Mouse (Mus musculus): ENCODE measurements around the gene Shank2.

Shank2 gene

GRCm38 (mm10) chr7:144102222-144102980 is 100.7 kb downstream of the Shank2 start:
- in situ Hi-C loops (cut with MboI, MseI): no loop called here

DNA sequence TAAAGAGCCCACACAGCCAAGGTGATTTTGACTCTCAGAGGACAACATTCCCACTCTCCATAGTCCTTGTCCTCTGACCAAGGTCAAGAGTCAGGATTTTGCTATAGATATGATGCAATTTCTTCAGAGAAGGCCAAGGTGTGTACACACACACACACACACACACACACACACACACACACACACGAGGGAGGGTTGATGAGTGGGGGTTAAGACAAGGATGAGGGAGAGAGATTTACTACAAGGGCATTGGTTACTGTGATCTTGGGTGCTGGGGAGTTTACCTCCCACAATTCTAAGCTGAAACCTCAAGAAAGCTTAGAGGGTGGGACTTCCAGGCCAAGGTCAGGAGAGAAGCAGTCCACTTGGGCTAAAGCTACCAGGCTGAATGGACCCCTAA is 104.2 kb downstream of the Shank2 start:
- in situ Hi-C loops (cut with MboI, MseI): no loop called here

GRCm38 (mm10) chr7:144106352-144107011 is 104.8 kb downstream of the Shank2 start:
- in situ Hi-C loops (cut with MboI, MseI): no loop called here

DNA sequence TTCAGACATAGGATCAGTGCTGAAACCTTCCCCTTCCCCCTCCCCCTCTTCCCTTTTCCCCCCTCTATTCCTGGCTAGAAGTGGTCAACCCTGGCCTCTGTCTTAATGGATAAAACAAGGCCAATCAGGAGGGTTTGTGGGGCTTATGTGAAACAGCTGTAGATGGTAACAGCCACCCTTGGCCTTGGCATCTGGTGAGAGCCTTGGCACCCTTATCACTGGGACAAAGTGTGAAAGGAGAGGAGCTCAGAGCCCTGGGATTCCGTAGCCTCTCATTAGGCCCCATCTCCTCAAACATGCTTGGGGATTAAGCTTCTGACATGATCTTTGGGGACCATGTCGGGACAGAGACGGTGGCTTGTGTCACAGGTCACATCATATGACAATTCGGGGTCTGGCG is 106.4 kb downstream of the Shank2 start:
- in situ Hi-C loops (cut with MboI, MseI): no loop called here

DNA sequence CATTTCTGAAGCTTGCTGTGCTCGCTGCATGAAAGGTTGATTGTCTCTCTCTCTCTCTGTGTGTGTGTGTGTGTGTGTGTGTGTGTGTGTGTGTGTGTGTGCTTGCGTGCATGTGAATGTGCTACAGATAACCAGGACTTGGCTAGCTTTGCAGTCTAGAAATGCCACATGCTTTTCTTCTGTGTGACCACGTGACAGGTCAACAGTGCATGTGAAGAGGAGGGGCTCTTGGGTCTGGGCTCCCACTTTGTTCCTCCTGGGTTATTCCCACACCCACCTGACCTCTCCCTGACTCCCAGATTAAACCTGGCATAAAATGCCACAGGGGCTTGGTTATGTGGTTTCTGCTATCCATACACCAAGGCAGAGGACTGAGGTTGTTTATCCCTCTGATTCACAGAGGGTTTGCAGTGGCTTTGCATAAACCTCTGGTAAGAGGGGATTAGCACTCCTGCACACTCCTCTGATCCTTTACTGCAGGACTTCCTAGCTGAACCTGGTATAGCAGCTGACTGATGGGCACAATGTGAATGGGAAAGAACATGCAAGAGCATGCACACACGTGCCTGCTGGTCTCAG is 109.4 kb downstream of the Shank2 start:
- in situ Hi-C loops (cut with MboI, MseI): no loop called here

DNA sequence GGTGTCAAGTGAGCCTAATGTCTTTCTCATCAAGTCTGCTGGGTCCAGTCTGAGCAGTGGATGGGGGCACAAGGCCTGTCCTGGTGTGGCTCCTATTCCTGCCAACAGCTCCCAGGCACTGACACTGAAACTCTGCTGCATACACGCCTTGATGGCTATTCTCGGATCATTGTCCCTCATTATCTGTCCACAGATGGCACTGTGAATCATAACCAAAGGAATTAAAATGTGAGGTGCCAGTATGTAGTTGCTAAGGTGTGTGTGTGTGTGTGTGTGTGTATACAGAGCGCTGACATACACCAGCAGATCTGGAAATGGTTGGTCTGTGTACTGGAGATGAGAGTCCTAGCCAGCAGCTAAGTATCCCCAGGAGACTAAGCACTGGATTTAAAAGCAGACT is 110.3 kb downstream of the Shank2 start:
- in situ Hi-C loops (cut with MboI, MseI): no loop called here

DNA sequence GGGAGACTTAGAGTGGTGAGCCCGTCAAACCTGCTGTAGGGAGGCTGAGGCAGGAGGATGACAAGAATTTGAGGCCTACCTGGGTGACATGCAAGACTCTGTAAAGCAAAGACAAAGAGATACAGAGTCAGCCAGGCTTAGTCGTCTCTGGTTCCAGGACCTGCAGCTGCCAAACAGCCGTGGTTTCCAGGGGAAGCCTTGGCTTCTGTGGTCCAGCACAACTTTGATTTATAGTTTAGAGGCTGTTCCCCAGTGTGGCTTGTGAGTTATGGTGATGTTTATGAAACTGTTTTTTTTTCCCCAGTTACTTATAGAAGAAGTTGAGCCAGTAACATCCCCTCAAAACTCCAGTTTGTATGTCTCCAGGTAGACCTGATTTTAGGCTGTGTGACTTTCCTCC is 112.5 kb downstream of the Shank2 start:
- in situ Hi-C loops (cut with MboI, MseI): no loop called here

- in situ Hi-C loops (cut with MboI, MseI): no loop called here
These were observed 117.8 kb downstream of the Shank2 start for GRCm38 (mm10) chr7:144119562-144119961.

- in situ Hi-C loops (cut with MboI, MseI): no loop called here
These were observed 131.1 kb downstream of the Shank2 start for GRCm38 (mm10) chr7:144132699-144133387.

GRCm38 (mm10) chr7:144133388-144133998 is 131.8 kb downstream of the Shank2 start:
- in situ Hi-C loops (cut with MboI, MseI): no loop called here

- in situ Hi-C loops (cut with MboI, MseI): no loop called here
These were observed 133.0 kb downstream of the Shank2 start for GRCm38 (mm10) chr7:144134699-144135098.

DNA sequence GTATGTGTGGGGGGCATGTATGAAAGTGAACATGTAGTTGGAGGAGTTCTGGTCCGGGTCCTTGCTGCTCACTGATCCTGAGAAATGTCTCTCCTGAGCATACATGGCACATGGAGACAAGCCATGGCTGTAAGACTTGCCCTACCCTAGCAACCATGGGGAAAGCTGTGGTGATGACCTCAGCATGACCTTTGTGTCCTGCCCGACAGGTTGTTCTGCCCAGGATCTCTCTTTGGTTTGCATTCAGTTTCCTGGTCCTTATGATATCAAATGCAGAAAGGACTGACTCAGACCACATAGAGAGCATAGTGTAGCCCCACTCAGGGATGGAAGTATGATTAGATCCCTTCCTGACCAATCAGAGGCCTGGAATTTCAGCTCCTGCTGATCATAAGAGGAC is 136.1 kb downstream of the Shank2 start:
- in situ Hi-C loops (cut with MboI, MseI): no loop called here

DNA sequence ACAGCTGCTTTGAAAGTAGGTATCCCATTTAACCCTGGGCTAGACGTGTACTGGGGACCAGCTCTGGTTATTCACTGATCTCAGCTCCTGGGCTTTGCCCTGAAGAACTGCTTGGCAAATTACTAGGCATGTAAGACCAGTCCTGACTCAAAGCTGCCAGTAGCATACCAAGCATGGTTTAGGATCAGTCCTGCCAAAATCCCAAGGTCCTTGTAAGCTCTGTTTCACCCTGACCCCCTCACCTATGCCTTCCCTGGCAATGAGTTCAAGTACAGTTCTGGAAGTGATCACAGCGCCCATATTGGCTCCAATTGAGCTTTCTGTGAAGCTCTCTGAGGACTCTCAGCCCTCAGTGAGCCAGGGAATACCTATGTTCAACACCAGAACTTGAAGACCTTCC is 136.7 kb downstream of the Shank2 start:
- in situ Hi-C loops (cut with MboI, MseI): no loop called here

DNA sequence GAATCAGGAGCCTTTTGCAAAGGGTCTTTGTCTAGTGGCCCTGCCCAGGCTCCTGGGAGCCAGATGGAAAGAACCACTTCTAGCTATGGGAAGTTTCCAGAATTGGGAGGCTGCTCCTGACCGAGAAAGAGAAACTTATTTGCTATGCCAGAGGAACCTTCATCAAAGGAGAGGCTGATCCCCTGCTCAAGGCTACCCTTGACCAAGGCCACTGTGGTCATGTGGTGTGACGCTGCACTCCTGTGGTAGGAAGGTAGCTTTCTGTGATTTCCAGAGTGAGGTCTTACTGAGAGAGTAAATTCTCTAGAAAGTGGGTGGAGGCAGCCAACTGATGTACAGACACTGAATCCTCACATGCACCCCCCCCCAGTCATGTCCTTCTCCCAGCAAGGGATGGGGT is 138.0 kb downstream of the Shank2 start:
- in situ Hi-C loops (cut with MboI, MseI): no loop called here

GRCm38 (mm10) chr7:144140470-144140869 is 138.7 kb downstream of the Shank2 start:
- in situ Hi-C loops (cut with MboI, MseI): no loop called here

GRCm38 (mm10) chr7:144142036-144142435 is 140.3 kb downstream of the Shank2 start:
- in situ Hi-C loops (cut with MboI, MseI): no loop called here

DNA sequence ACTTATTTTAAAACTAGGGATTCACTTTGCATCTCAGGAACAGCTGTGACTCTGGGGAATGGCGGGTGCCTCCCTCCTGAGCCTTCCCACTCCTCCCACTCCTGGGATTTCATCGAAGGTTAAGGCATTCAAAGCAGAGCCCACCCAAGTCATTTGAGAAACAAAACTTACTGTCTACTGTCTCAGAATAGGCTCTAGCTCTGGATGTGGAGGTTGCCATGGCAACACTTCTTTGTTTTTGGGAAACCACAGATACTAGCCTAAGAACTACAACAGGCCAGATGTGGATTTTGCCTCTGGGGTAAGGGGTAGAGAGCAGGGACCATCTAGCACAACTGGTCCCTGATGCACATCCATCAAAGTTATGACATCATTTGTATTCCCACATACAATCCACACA is 142.2 kb downstream of the Shank2 start:
- in situ Hi-C loops (cut with MboI, MseI): no loop called here

DNA sequence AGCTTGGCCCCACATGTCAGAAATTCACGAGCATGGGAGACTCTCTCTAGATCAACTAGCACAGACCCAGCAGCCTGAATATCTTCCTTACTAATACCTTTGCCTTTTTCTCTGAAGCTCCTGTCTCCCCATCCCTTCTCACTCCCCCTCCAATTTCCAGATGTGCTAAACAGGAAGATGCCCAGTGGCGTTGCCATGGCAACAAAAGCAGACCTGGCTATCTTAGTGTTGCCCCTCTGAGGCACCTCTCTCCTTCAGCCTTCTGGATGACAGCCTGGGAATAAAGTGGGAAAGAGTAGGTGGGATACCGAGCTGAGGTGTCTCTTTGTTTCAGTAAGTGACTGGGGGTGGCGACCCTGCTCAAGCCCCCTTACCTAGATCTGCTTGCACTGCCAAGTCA is 146.4 kb downstream of the Shank2 start:
- in situ Hi-C loops (cut with MboI, MseI): no loop called here

DNA sequence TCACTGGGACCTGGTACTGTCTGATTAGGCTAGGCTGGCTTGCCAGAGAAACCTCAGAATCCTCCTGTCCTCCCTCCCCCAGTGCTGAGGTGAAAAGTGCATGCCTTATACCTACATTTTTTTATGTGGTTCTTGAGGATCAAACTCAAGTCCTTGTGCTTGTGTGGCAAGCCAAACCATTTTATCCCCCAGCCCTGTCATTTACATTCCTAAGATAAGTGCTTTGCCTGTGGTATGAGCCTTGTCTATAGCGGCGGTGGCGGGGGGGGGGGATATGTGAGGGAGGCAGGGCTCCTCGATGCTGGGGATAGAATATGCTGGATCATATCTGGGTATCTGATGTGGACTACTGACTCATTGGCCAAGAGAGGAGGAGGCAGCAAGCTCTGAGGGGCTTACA is 151.4 kb downstream of the Shank2 start:
- in situ Hi-C loops (cut with MboI, MseI): no loop called here

GRCm38 (mm10) chr7:144153682-144154081 is 152.0 kb downstream of the Shank2 start:
- in situ Hi-C loops (cut with MboI, MseI): no loop called here

DNA sequence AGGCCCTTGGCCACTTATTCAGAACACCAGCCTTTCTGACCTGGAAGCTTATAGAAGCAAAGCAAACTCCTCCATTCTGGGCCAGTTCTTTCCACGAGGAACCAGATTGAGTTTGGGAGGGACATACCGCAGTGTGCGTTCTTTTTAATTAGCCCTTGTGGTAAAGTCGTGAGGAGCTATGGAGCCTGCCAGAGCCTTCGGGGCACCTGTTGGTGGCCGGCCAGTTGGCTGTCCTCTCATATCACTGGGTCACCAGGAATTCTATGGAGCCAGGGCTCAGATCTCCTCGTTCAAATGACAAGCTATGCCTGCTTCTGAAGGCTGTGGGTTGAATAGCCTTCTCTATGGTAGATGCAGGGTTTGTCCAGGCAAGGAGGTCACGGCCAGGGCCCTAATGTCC is 156.2 kb downstream of the Shank2 start:
- in situ Hi-C loops (cut with MboI, MseI): no loop called here

DNA sequence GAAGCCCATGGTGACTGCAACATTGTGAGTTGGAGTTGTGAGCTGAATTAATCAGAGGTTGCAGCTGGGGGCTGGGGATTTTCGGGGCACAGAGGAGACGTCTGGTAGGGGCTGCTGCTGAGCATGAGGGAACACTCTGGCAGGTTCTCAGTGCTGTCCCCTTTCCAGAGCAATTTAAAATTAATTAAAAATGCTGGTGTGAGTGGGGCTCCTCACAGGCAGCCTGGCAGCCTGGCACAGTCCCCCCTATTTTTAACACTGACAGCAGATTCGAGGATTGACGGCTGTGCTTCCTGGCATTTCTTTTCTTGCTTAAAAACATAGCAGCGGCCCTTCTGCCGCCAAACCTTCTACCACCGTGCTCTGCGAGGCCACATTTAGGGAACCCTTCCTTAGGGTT is 157.8 kb downstream of the Shank2 start:
- in situ Hi-C loops (cut with MboI, MseI): no loop called here
